Mouse (Mus musculus) T-helper 1 cell (primary cell): ENCODE results near the gene Gm13889.

Experiments
- in situ Hi-C: fragments of 300-600 bp; cut with MboI, MseI; formaldehyde crosslinking; loops from one replicate; pipeline ENCODE4 v1.15.1; 2025; ENCODE audit warnings: high pct_unique_total_duplicates

Gene Gm13889

DNA sequence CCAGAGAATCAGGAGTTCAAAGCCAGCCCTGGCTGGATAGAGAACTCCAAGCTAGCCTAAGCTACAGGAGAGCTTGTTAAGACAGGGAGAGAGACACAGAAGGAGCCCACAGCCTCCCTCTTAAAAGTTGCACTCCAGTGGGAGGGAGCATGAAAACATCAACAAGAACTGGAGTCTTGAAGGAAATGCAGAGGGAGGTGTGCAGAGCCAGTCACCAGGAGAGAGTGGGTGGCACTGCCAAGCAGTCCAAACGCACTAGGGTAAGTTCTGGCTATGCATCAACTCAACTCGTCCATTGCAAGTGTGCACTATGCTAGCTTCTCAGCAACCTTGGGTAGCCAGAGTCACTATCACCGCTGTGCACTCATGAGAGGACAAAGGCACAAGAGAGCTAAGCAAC is 1.2 kb upstream of the Gm13889 start:
- in situ Hi-C loops, result no loop called here

DNA sequence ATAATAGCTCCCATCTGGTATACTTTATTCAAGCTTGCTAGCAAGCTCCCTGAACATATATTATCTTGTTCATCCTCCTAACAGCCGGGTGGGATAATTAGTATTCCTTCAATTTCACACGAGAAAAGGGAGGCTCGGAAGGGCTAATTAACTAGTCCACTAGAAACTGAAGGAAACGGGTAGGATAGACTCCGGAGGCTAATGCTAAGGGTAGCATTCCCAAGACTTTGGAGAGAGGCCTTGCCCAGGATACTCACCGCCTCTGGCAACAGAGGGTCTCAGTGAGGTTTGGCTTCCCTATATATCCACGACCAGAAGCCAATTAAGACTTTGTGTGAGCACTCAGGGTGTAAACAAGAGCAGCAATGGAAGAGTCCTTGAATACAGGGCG is 779 bp upstream of the Gm13889 start:
- in situ Hi-C loops, result no loop called here

DNA sequence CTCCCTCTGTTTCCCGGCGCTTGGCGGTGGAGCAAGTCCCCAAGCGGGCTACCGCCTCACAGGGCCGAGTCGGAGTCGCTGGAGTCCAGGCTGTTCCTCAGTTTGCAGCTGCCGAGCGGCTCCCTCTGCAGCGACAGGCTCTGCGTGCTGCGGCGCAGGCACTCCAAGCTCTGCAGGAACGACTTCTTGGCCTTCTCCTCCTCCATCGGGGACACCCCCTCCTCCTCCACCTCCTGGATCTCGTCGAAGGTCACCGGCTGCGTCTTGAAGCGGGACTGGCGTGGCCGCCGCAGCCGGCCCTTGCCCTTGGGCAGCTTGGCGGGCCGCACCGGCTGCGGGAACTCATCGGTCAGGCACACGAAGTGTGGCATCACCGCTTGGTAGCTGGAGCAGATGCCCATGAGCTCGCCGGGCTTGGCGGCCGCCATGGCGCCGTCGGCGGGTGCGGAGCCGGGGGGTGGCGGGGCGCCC is 635 bp downstream of the Gm13889 start:
- in situ Hi-C loops, result no loop called here

DNA sequence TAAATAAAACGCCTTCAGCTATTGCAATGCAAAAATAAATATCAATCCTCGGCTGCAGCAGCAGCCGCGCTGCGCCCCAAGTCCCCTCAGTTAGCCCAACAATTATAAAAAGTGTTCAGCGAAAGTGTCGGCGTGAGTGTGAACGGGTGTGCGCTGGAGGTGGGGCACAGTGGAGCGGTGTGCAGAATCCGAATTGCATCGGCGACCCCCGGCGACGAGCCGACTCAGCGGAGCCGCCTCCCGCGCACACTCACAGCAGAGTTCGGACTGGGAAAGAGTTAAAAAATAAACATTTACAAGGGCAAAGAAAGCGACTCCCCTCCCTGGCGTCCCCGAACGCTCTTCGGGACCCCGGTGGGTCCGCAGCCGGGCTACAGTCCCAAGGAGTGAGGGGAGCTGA is 1.1 kb downstream of the Gm13889 start:
- in situ Hi-C loops, result no loop called here

DNA sequence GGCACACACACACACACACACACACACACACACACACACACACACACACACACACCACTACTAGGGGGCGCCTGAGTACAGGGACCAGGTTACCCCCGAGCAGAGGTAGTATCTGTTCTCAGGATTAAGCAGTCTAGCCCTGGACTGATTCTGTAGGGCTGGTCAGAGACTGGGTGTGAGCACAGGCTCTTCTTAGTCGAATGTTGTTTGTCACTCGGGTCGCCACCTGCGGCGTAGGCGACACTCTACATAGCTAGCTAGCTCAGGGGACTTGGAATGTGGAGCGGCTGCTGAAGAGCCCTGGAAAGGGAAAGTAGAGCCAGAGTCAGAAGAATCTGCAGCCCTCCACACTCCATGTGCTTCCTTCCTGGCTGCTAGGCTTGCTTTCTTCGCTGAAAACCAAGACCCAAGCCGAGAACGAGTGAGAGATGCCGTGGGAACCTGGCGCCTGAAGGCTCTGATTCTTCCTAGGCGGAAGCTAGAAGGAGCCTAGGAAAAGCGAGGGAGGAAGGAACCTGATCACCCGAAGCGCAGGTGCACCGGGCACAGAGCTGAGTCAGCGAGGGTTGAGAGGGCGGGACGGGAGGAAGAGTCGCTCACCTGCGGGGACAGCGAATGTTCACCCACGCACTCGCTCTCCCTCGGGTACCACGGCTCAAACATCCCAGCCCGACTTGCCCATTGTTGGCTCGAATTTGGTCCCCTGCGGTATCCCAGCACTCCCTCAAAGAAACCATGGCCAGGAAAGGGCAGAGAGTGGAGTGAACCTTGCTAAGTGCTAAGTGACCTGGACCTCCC is 2.0 kb downstream of the Gm13889 start:
- in situ Hi-C loops, result no loop called here

DNA sequence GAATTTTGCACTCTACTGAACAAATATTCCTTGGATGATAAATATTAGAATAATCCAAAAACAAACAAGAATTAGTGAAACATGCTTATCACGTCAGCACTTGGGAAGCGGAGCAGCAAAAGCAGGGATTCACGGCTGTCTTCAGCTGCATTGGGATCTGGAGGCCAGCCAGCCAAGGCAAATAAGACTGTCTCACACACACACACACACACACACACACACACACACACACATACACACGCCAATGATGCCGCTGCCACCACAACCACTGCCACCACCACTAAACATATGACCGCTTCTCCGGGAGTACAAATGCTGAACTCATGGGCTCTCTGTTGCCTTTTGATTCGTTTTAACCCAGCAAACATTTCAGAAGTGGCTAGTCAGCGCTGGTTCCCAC is 3.3 kb downstream of the Gm13889 start:
- in situ Hi-C loops, result no loop called here

DNA sequence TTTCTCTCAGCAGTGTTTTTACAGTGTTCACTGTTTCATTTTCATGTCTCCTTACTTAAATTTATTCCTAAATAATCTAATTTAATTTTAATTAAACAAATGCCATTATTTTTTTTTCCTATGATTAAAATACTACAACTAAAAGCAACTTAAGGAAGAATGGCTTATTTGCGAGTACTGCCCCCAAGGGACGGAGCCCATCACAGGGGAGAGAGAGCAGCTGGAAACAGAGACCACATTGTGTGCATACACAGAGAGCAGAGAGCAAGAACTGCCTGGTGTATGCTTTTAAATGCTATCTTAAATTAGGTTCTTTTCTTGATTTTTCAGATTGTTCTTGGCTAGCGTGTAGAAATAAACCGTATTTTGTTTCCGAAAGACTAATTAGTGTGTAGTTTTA is 10.0 kb downstream of the Gm13889 start:
- in situ Hi-C loops, result no loop called here

DNA sequence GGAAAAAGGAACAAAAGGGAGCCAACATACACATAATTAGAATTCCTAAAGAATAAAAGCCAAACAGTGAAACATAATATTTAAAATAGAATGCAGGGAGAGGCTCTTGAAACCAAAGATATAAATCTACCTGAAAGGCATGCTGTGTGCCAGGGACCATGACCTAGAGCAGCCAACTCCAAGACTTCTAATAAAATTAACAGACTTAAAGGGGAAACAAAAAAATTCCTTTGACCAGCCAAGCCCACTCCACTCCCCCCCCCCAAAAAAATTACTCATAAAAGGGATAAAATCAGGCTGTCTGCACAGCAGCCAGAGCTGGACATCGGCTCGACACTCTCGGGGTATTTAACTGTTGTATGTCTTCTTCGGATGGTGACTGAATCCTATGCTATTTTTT is 12.1 kb downstream of the Gm13889 start:
- in situ Hi-C loops, result no loop called here

DNA sequence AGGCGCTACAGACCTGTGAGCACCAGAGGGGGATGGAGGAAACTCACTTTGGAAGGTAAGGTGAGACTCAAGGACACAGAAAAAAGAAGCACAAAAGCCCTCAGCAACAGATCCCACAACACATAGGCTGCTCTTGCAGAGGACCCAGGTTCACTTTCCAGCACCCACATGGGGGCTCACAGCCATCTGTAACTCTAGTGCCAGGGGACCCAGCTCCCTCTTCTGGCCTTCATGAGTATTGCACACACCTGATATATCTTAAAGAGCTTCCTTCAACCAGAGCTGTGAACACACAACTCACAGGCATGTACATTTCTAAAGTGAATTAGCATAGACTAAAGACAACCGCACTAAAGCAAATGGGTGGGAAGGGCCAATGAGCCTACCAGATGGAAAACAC is 12.9 kb downstream of the Gm13889 start:
- in situ Hi-C loops, result no loop called here

DNA sequence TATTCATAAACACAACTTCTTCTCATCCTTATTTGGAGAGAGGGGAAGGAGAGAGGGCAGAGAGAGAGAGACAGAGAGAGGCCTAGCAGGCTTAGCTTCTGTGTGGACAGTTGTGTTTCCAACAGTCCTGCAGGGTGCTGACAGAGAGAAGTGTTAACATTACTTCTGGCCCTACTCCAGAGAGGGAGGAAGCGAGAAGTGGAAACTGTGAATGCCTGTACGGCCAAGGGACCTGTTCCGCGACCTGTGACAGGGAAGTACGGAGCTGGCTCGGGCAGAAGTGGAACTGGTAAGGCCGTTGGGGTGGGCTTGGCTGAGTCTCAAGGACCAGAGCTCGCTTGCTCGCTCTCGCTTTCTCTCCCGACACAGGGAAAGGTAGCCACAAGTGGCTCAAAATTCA is 15.3 kb downstream of the Gm13889 start:
- in situ Hi-C loops, result no loop called here

DNA sequence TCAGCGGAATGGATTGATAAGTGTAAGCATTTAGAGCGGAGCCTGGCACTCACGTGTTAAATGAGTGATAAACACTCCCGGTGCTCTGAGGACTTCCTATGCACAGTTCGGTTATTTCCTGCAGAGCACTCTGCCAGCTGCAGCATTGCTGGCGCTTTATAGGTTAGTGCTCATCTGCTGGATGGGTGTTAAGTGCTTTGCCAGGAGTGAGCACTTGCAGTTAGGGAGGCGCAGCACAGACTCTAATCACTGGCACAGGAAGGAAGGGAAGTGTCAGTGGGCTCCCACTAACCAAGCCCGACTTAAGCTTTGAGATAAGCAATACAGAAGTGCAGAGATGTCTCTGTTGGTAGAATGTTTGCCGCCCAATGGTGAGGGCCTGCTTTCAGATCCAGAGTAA is 18.5 kb downstream of the Gm13889 start:
- in situ Hi-C loops, result no loop called here

DNA sequence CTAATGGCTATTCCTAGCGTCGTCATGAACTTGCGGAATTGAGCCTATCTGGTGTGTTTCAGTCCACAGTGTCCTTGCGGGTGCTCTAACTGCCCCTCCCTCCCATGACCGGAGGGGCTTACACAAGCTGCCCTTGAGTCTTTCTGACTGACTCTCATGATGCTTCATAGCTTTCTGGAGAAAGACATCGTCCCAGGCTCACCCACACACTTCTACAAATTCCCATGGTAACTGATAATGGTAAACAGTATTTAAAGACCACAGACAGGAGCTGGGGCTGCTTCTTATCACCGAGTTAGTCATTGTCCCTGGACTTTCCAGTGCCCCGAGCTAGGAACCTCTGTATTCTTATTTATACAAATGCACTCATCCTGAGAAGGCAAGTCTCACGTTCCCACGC is 28.1 kb downstream of the Gm13889 start:
- in situ Hi-C loops, result no loop called here

DNA sequence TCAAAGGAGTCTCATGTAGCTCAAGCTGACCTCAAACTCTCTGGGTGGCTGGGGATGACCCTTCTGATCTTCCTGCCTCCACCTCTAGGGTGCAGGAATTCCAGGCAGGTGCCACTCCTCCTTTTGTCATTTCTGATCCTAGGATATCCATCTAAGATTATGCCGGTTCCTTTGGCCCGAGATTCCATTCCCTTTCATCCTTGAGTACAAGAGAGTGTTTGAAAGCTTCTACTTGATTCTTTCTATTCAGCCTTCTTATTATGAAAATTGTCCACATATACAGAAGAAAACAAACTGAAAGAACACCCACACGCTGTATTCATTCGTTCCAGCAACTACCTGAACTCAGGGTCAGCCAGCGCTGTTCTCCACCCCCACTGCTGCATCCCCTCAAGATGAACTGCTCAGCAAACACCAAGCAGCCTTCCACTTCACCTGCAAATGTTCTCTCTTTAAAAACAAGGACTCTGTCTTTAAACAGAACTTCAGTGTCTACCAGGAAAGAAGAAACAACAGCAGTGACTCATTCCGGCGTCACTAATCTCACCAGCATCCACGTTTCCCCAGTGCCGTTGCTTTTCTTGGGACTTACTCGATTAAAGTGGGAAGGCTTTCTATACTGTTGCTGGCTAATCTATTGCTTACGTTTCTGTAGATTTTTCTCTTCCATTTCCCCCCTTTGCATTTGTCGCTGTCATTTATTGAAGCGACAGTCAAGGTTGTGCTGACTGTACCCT is 29.1 kb downstream of the Gm13889 start:
- in situ Hi-C loops, result no loop called here

DNA sequence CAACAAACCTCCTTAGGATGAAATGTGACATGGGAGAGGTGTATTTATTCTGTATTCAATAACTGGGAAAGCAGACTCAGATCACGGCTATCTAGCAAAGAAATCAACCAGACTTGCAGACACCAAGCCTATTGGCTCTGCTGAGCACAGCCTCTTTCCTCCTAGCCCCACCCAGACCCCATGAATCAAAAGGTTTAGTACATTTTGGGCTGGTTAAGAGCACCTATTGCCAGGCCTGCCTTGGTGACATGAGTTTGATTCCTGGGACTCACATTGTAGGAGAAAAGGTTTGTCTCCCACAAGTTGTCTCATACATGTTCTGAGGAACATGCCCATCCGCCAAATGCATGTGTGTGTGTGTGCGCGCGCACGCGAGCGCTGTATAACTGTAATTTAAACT is 30.9 kb downstream of the Gm13889 start:
- in situ Hi-C loops, result no loop called here

DNA sequence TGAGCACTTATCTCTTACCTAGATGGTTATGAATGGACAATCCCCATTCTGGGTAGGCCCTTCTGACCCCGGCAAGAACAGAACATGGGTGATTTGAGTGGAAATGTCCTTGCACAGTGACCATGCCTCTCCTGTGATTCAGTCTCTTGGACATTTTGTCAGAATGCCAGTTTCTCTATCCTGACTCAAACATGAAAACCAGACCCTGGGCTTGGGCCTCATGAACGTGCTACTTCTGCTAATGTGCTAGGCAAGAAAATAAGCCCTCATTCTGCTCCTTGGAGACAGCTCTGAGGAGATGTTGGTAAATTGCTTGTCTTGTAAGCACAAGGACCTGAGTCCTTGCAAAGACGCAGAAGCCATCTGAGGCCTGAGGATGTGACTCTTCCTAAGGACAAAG is 37.9 kb downstream of the Gm13889 start:
- in situ Hi-C loops, result no loop called here

DNA sequence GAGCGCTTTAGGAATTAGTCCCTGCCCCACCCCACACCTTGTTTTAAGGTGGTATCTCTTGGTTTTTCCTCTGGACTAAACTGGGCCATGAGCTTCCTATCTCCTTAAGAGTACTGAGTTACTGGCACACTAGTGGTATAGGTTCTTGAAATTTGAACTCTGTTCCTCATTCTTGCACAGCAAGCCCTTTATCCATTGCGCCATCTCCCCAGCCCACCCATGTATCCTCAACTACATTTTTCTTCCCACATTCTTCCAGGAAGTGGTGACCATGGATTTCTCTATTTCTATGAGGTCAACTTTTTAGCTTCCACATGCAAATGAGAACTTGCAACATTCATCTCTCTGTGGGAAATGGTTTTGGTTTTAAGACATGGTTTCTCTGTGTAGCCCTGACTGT is 43.4 kb downstream of the Gm13889 start:
- in situ Hi-C loops, result no loop called here

DNA sequence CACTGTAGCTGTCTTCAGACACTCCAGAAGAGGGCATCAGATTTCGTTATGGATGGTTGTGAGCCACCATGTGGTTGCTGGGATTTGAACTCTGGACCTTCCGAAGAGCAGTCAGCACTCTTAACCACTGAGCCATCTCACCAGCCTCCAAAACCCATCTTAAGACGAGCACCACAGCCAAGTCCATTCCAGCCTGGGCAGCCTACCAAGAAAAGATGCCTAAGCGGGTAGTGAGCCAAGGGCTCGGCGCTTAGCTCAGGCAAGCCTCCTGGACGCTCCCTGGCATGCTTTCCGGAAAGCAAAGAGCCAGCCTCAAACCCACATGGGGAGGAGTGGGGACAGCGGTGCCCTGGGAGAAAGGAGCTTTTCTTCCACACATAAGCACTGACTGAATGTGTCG is 45.1 kb downstream of the Gm13889 start:
- in situ Hi-C loops, result no loop called here

DNA sequence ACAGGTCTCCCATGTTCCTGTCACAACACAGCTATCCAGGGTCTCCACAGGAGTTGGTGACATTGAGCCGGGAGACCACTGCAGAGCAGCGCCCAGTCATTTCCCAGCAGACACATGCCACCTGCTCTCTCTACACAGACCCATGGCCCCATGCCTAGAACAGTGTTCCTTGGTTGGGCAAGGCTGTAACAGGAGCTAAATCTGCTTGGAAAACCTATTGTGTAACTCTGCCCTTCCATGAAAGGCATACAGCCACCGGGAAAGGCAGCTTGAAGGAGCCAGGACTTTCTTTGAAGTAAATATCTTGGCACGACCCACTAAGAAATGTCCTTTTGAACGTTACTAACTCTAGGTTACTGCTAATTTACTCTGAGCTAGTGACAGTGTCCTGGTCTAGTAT is 47.3 kb downstream of the Gm13889 start:
- in situ Hi-C loops, result no loop called here

DNA sequence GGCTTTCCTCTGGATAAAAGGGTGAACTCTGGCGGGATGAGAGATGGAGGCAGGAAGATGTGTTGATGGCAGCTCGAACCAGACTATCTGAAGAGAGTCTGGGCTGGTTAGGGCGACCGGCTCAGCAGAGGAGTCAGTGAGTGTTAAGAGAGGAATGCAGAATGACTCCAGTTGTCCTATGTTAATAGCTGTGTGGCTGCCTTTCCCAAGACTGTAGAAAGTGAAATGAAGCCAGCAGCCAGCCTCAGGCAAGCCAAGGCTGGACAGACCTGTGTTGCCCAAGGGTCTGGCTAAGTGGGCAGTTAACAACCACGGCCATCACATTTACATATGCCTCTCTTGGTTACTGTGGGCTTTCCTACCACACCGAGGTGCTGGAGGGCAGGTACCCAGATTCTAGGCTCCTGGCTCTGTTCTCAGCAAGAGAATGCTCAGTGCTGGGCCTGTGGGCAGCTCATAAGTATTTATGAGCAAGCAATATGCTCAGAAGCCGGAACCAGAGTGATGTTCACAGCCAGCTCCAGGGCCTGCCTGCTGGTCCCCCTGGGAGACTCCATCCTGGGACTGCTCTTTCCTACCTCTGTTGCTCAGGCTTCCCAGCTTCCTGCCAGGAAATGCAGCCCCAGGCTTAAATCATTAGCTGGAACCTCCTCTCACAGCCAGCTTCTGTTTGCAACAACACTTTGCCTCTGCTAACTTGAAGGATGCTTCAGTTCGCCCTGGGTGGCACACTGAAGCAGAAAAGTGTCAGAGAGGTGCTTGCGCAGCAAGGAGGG is 49.3 kb downstream of the Gm13889 start:
- in situ Hi-C loops, result no loop called here

DNA sequence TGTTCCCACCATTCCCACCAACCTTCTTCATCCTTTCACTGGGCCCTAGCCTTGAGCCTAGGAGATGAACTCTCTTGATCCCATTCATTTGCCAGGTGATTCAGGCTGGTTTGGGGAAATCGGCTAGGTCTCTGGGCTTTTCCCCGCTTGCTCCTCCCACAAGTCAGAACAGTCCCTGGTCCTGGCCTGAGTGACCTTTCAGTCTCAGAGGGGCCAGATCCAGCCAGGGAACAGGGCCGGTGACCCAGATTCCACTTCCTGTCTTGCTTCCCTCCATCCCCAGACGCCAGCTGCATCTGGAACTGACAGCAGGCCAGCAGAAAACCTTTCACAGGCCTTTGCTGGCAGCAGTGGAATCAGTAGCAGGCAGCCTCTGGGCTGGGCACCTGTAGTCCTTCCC is 50.7 kb downstream of the Gm13889 start:
- in situ Hi-C loops, result no loop called here
